ENCODE assay signal across 11 mouse cellular contexts in genomic region chr14:51007152-51007801, GRCm38 (mm10). TPM values are rescaled to one million over a fixed set of nuclear protein-coding genes. Genes with fewer than 3 reads are reported as not detected.
DNase-seq lines count a peak whose midpoint lies in the region; ATAC-seq and TF ChIP-seq lines count a peak whose summit lies in the region.
"Had no signal": no experiment of that assay in that cellular context is flagged by ENCODE, and none has a peak within 500 bp of the region (broad histone marks: within the 10 kb centered on the region; RNA-seq: fewer than 3 reads in every experiment).

Gene Rnase10, plus strand, starts transcription at chr14:51007751.

- no peak within 1 kb of the TSS for H3K4me3 ChIP-seq in heart, embryonic 15.5 days
- H3K4me3 ChIP-seq in lung, embryonic 16.5 days (ENCODE audit: low read length), result no peak within 1 kb of the TSS
- H3K4me3 ChIP-seq in embryonic fibroblast, embryonic 13.5 days (ENCODE audit: insufficient read depth, low read length), result no peak within 1 kb of the TSS
- no peak within 1 kb of the TSS for H3K4me3 ChIP-seq in stomach, embryonic 15.5 days (replicated peaks)
- H3K4me3 ChIP-seq: forebrain, embryonic 10.5 days; hindbrain, embryonic 12.5 days; limb, embryonic 13.5 days had no signal

- peak within 1 kb of the TSS; percentile 25 for H3K4me2 ChIP-seq in heart, embryonic 15.5 days
- H3K4me2 ChIP-seq in lung, embryonic 16.5 days (ENCODE audit: low read depth, low read length), result peak within 1 kb of the TSS; percentile 27
- peak within 1 kb of the TSS; percentile 24; the same call in 1 of the 2 replicates for H3K4me2 ChIP-seq in stomach, embryonic 15.5 days
- H3K4me2 ChIP-seq: hindbrain, embryonic 12.5 days; limb, embryonic 13.5 days had no signal

- ATAC-seq in heart, embryonic 15.5 days (replicated peaks; ENCODE audit: insufficient number of reproducible peaks, insufficient read depth, low FRiP score, low read depth), result no peak
- no peak for ATAC-seq in lung, embryonic 16.5 days (ENCODE audit: low read depth)
- ATAC-seq in stomach, embryonic 15.5 days (ENCODE audit: insufficient read depth, low FRiP score, low read depth), result no peak

- no peak for TF ChIP-seq CTCF in embryonic fibroblast, embryonic 13.5 days (IDR thresholded peaks at IDR 0.05; ENCODE audit: borderline replicate concordance, insufficient read depth, low read length)

- no peak for DNase-seq in heart, postnatal 10 days
- DNase-seq in lung, postnatal 14 days, result no peak
- no peak for DNase-seq in gastrocnemius, adult 18-20 months (ENCODE audit: low spot score)

- H3K9me3 ChIP-seq in heart, embryonic 15.5 days (replicated peaks), result no peaks in the 10 kb centered on the region
- H3K9me3 ChIP-seq in lung, embryonic 16.5 days (ENCODE audit: control insufficient read depth, low read length), result no peaks in the 10 kb centered on the region
- H3K9me3 ChIP-seq in stomach, embryonic 15.5 days, result no peaks in the 10 kb centered on the region
- H3K9me3 ChIP-seq: forebrain, embryonic 10.5 days; hindbrain, embryonic 12.5 days; limb, embryonic 13.5 days had no signal

- intact Hi-C loops in heart, postnatal 10 days (cut with DNase I), result no loop called here

- peak within 1 kb of the TSS; percentile 91 for H3K27ac ChIP-seq in heart, embryonic 15.5 days
- H3K27ac ChIP-seq in lung, embryonic 16.5 days (ENCODE audit: low read length), result peak within 1 kb of the TSS; percentile 98
- H3K27ac ChIP-seq in embryonic fibroblast, embryonic 13.5 days (ENCODE audit: insufficient read depth, low read length), result peak within 1 kb of the TSS; percentile 91
- H3K27ac ChIP-seq in stomach, embryonic 15.5 days, result peak within 1 kb of the TSS; percentile 89
- H3K27ac ChIP-seq: forebrain, embryonic 10.5 days; hindbrain, embryonic 12.5 days; limb, embryonic 13.5 days had no signal

- no peaks in the 10 kb centered on the region for H3K27me3 ChIP-seq in heart, embryonic 15.5 days
- H3K27me3 ChIP-seq in lung, embryonic 16.5 days (ENCODE audit: control insufficient read depth, insufficient read depth, low read depth, low read length), result no peaks in the 10 kb centered on the region
- no peaks in the 10 kb centered on the region for H3K27me3 ChIP-seq in stomach, embryonic 15.5 days (replicated peaks)
- H3K27me3 ChIP-seq: hindbrain, embryonic 12.5 days; limb, embryonic 13.5 days had no signal

- H3K9ac ChIP-seq in heart, embryonic 15.5 days, result no peak within 1 kb of the TSS
- peak within 1 kb of the TSS; percentile 41 for H3K9ac ChIP-seq in lung, embryonic 16.5 days (ENCODE audit: low read length)
- H3K9ac ChIP-seq in stomach, embryonic 15.5 days, result no peak within 1 kb of the TSS
- H3K9ac ChIP-seq: hindbrain, embryonic 12.5 days; limb, embryonic 13.5 days had no signal

- TF ChIP-seq POLR2A in embryonic fibroblast, embryonic 13.5 days (IDR thresholded peaks at IDR 0.05; ENCODE audit: low read depth, low read length), result no peak

- WGBS in heart, embryonic 15.5 days, result 74% methylated on average over 8 of the region's 8 CpGs
- 72% methylated on average over 8 of the region's 8 CpGs for WGBS in lung, embryonic 16.5 days
- WGBS in stomach, embryonic 15.5 days, result 85% methylated on average over 8 of the region's 8 CpGs

- peaks cover 22% of the 10 kb centered on the region for H3K4me1 ChIP-seq in heart, embryonic 15.5 days (replicated peaks)
- peaks cover 16% of the 10 kb centered on the region for H3K4me1 ChIP-seq in lung, embryonic 16.5 days (replicated peaks; ENCODE audit: control insufficient read depth, insufficient read depth, low read length)
- peaks cover 4% of the 10 kb centered on the region for H3K4me1 ChIP-seq in embryonic fibroblast, embryonic 13.5 days (ENCODE audit: control insufficient read depth, insufficient read depth, low read length)
- peaks cover 4% of the 10 kb centered on the region; the same call in 1 of the 2 replicates for H3K4me1 ChIP-seq in stomach, embryonic 15.5 days
- H3K4me1 ChIP-seq: forebrain, embryonic 10.5 days; hindbrain, embryonic 12.5 days had no signal

- no peaks in the 10 kb centered on the region for H3K36me3 ChIP-seq in heart, embryonic 15.5 days
- no peaks in the 10 kb centered on the region for H3K36me3 ChIP-seq in lung, embryonic 16.5 days (ENCODE audit: control insufficient read depth, insufficient read depth, low read length)
- H3K36me3 ChIP-seq in stomach, embryonic 15.5 days, result no peaks in the 10 kb centered on the region
- H3K36me3 ChIP-seq: forebrain, embryonic 10.5 days; hindbrain, embryonic 12.5 days; limb, embryonic 13.5 days had no signal

RNA-seq across cellular contexts. Expression of gene Rnase10, which starts in this region (rescaled TPM):
- 0.36 and 0.42 TPM in 2 replicates for polyA plus RNA-seq in heart, embryonic 15.5 days (2015; fragmentation: Nextera tagmentation; extraction: Ambion mirVana)
- under 1 TPM; 0.17 TPM for total RNA-seq in heart, postnatal 10 days (2021)
- 0.26 and 0.31 TPM in 2 replicates for polyA plus RNA-seq in lung, embryonic 16.5 days (2015; fragmentation: Nextera tagmentation; extraction: Ambion mirVana)
- 0.68 and 0.87 TPM in 2 replicates for polyA plus RNA-seq in embryonic fibroblast, embryonic 13.5 days (2011; ENCODE audit: insufficient read length, low read depth, missing spikeins)
- polyA plus RNA-seq in stomach, embryonic 15.5 days (2015; fragmentation: Nextera tagmentation; extraction: Ambion mirVana), result 0.28 TPM in 1 of 2 replicates, not detected in the other
- not detected for total RNA-seq in gastrocnemius, adult 18-20 months (2021)
- total RNA-seq: layer of hippocampus, adult 18-20 months had no signal
- polyA plus RNA-seq: forebrain, embryonic 10.5 days; hindbrain, embryonic 12.5 days; limb, embryonic 13.5 days had no signal
